Mouse (Mus musculus) monocyte, adult 2 months (primary cell): ENCODE data around the gene Cd79a.
A peak's percentile ranks its signal among the peaks of the same experiment; 100 is the strongest.

Experiments used
- DNase-seq, 2 experiments: peaks; one replicate each; pipeline ENCODE4 v3.0.0; 2022; ENCODE audit warnings: low spot score in 2 of 2, low read depth in 1 of 2

Cd79a gene

DNA sequence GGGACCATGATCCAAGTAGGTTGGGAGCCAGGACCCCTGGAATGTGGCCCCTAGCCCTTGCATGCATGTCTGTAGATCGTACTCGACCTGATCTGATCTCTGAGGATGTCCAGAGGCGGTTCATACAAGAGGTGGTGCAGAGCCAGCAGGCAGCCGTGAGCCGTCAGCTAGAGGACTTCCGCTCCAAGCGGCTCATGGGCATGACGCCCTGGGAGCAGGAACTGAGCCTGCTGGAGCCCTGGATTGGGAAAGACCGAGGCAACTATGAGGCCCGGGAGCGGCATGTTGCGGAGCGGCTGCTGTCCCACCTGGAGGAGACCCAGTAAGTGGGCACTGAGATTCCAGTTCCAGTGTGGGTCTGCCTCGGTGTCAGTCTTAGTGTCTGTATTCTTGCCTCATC lies 15.3 kb downstream of the Cd79a start:
- no peak for DNase-seq

DNA sequence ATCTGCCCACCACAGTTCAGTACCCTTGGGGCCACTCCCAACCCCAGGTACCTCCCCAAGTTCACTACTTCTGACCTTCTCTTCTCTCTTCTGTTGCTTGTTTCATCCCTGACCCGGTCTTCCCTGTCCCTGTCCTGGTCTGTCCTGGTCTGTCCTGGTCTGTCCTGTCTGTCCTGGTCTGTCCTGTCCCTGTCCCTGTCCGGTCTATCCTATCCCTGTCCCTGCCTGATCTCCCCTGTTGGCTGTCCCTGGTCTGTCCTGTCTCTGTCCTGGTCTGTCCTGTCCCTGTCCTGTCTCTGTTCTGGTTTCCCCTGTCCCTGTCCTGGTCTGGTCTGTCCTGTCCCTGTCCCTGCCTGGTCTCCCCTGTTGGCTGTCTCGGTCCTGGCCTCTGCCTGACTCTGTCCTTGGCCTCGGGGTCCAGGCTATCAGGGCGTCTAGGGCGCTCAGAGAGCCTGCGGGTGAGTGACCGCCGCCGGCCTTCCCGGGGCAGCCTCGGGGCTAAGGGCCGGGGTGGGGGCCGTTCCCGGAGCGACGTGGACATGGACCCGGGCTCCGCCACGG lies 21.7 kb downstream of the Cd79a start:
- DNase-seq = no peak

DNA sequence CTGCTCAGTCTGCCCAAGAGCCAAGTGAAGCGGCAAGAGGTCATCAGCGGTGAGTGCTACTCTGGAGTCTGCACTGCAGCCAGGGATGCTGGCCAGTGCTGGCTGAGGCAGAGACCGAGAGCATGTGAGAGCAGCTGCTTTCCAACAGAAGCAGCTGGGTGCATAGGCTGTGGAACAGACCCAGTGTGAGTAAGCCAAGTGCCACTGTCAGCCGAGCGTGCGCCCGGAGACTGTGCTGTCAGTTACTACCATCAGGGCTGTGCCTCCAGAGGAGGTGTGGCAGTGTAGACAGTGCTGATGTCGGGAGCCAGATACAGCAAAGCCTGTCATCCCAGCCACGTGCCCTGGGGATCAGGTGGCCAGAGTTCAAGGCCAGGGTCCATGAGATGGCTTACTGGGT lies 22.5 kb downstream of the Cd79a start:
- no peak for DNase-seq

DNA sequence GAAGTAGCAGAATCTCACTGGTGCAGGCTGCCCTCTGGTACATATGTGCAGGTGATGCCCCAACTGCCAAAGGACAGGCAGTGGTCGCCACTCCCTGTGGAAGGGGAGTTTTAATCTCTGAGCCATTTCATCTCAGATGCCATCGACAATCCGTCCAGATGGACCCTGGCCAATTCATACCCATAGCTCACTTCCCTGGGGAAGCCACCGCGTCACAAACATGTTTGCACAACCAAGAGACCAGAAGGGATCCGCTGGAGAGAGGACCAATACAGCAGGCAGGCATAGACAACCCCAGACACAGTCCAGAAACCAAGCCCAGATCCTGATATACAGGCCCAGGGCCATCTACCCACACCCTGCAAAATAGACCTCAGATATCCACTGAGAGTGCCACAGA lies 33.3 kb downstream of the Cd79a start:
- DNase-seq = no peak

DNA sequence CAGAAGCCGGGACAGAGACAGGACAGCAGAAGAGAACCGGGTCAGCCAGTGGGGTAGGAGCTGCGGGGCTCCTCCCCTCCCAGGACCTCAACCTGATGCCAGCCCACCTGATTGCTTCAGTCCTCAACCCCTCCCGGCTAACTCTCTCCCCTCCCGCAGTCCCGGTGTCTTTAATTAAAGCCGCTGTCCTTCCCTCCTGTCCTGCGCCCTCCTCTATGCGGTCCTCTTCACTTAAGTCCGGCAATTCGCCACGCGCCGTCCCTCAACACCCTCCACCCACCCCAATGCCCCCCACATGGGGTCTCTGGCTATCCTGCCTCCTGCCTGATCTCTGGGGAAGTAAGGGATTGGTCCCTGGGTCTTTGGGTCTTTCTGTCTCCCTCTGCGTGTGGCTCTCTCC lies 34.5 kb downstream of the Cd79a start:
- no peak for DNase-seq

DNA sequence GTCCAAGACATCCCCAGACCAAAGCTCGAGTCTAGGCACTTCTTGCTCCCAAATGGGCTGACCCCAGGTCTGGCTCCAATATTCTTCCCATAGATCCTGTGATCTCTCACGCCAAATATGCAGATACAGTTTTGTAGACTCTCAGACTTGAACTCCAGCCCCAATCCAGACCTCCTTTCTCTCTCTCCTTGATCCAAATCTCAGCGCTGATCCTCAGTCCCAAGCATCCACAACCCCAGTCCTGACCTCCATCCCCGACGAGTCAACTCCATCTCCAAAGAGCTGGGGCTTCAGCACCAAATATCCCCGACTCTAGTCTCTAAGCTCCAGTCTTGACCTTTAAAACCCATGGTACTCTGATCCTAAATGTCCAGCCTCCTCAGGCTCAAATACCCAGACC lies 46.5 kb downstream of the Cd79a start:
- DNase-seq = no peak

DNA sequence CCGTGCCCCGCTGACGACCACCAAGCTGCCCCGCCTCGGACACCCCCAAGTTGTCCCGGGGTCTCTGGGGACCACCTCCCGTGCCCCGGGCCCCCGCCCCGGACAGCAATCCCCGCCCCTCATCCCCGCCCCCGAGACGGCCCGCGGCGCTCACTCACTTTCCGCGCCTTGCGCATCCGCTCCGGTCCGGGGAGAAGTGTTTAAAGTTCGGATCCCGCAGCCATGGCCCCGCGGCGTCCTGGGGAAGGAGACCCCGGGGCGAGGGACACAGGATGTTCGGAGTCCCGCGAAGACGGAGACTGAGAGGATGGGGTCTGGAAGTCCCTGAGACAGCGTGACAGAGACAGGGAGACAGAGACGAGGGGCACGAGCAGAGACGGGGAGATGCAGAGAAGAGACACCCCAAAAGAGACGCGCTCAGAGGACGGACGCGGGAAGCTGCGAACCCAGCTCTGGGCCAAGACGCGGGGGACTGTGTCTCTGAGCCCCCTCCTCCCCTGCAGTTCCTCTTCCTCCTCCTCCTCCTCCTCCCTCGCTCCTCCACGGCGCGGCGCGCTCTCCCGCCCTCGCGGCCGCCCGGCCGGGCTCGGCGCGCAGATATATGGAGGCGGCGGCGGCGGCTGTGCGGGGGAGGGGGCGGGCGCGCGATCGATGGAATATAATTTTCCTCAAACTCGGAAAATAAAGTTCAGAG lies 47.2 kb downstream of the Cd79a start, which contains the start of gene Gm4881:
TSS of gene Gm4881 (minus strand) at position 238 of the 694 bp plus-strand sequence.
- no peak for DNase-seq

DNA sequence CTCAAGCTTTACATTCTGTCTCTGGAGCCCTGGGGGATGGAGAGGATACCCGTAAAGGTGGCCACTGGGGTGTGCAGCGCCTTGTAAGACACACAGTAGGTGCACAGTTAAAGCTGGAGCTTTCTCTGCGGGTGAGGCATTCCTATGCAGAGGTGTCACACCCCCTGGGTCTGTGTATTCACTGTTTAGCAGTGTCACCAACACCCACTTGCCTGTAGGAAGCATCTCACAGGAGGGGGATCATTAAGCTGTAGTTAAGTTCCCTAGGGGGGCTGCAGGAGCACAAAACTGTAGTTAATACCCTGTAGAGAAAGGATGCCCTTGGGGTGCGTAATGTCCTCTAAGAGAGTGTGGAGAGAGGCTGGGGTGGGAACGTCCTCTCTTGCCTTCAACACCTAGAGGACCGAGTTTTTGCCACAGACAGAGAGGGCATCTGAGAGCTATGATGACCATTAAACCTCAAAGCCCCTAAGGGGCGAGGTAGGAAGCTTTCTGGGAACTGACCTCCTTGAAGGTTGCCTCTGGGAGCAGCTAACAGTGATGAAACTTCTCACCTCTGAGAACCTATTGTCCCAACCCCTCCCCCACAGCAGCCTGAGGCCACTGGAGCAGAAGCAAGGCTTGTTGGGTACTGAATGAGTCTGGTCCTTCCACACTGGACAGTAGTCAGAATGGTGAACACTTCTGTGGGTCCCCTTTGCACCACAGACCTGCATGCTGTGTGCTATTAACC lies 50.3 kb downstream of the Cd79a start:
- DNase-seq = no peak

DNA sequence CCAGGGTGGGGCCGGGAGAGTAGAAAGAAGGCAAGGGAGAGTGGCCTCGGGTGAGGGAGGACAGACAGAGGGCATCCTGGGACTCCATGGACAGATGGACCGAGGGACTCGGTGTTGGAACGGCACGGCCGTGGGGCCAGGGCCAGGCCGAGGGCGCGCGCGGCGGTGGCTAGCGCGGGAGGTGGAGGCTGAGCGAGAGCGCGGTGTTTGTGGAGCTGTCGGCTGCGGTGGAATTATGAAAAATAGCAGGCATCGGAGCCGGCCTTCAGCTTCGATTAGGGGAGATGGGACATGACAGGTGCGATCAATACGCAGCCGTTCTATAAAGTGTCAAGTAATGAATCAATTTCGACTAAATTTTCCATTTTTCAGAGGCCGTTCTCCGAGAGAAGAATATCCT lies 51.6 kb downstream of the Cd79a start:
- no peak for DNase-seq

DNA sequence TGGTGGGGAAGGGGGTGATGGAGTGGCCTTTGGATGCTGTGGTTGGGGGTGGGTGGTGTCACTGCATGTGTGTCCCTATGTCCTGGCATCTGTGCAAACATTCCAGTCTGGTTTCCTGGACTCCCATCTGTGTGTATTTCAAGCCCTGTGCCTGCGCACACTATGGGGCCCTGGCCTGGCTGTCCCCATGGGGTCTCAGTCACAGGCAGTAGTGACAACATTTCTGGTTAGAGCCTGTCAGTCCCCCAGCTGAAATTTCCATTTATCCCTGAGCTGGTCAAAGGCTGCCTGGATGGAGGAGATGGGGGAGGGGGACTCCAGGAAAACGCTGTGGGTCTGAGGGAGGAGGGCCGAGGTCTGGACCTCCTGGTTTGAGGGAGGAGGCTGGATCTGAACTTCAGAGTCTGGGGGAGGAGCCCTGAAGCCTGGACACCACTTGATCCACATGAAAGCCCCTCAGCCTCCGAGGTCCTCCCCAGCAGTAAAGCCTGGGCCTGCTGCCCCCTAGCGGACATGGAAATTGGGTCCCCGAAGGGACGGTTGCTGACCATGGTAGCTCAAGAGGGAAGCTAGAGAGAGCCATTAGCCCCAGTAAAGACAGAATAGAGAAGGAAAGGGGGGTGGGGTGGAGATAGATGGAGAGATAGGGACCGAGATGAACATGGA lies 52.9 kb downstream of the Cd79a start:
- peak; percentile 52 to 70 for DNase-seq
